ENCODE assay signal across 14 mouse cellular contexts in genomic region chrX:7443996-7444421, GRCm38 (mm10).
DNase-seq lines count a peak whose midpoint lies in the region; ATAC-seq lines count a peak whose summit lies in the region.
"Had no signal": no experiment of that assay in that cellular context is flagged by ENCODE, and none has a peak within 500 bp of the region (broad histone marks: within the 10 kb centered on the region; RNA-seq: fewer than 3 reads in every experiment).

No protein-coding gene starts in this region.

- H3K9me3 ChIP-seq in lung, embryonic 16.5 days (ENCODE audit: control insufficient read depth, low read length) = no peaks in the 10 kb centered on the region
- H3K9me3 ChIP-seq in kidney, embryonic 16.5 days (ENCODE audit: low read length) = no peaks in the 10 kb centered on the region
- H3K9me3 ChIP-seq: G1E; hindbrain, embryonic 13.5 days had no signal

- H3K4me2 ChIP-seq in lung, embryonic 16.5 days (ENCODE audit: low read depth, low read length) = no peak overlapping the region
- no peak overlapping the region for H3K4me2 ChIP-seq in kidney, embryonic 16.5 days (replicated peaks; ENCODE audit: low read depth, low read length)
- H3K4me2 ChIP-seq: hindbrain, embryonic 13.5 days had no signal

- no peaks in the 10 kb centered on the region for H3K36me3 ChIP-seq in lung, embryonic 16.5 days (ENCODE audit: control insufficient read depth, insufficient read depth, low read length)
- H3K36me3 ChIP-seq in kidney, embryonic 16.5 days (ENCODE audit: insufficient read depth, low read length) = no peaks in the 10 kb centered on the region
- H3K36me3 ChIP-seq: G1E; hindbrain, embryonic 13.5 days had no signal

- ATAC-seq in lung, embryonic 16.5 days (ENCODE audit: low read depth) = peak; percentile 56
- ATAC-seq in kidney, embryonic 16.5 days (ENCODE audit: low FRiP score, low TSS enrichment) = peak; percentile 96
- ATAC-seq in CD4-positive, CD25-positive, alpha-beta regulatory T cell, adult 4 months = no peak

- H3K27me3 ChIP-seq in lung, embryonic 16.5 days (ENCODE audit: control insufficient read depth, insufficient read depth, low read depth, low read length) = no peaks in the 10 kb centered on the region
- H3K27me3 ChIP-seq in kidney, embryonic 16.5 days (ENCODE audit: insufficient read depth, low read length) = no peaks in the 10 kb centered on the region
- H3K27me3 ChIP-seq: hindbrain, embryonic 13.5 days had no signal

- peak overlapping the region; percentile 50; the same call in 1 of the 2 replicates for H3K27ac ChIP-seq in lung, embryonic 16.5 days (ENCODE audit: low read length)
- H3K27ac ChIP-seq in kidney, embryonic 16.5 days (ENCODE audit: low read length) = peak overlapping the region; percentile 86
- H3K27ac ChIP-seq: hindbrain, embryonic 13.5 days had no signal

- DNase-seq in adrenal gland, postnatal 10 days = peak; percentile 8
- DNase-seq in adrenal gland, adult 18-20 months (ENCODE audit: low spot score in 2 of 2) = no peak
- DNase-seq in lung, postnatal 10 days = no peak
- peak; percentile 17 for DNase-seq in retina, embryonic 14.5 days (ENCODE audit: low spot score)
- DNase-seq in layer of hippocampus, postnatal 14 days (ENCODE audit: low spot score in 2 of 2) = no peak
- DNase-seq: cerebellum, adult 9-11 months; layer of hippocampus, postnatal 36 days; lung, adult 18-20 months; thymus, postnatal 14 days had no signal

- H3K4me3 ChIP-seq in lung, embryonic 16.5 days (ENCODE audit: low read length) = no peak overlapping the region
- H3K4me3 ChIP-seq in kidney, embryonic 16.5 days (ENCODE audit: low read length) = no peak overlapping the region
- H3K4me3 ChIP-seq: hindbrain, embryonic 13.5 days had no signal

- 28% methylated on average over 6 of the region's 6 CpGs for WGBS in lung, embryonic 16.5 days
- 29% methylated on average over 6 of the region's 6 CpGs for WGBS in kidney, embryonic 16.5 days

- no peaks in the 10 kb centered on the region for H3K4me1 ChIP-seq in lung, embryonic 16.5 days (replicated peaks; ENCODE audit: control insufficient read depth, insufficient read depth, low read length)
- H3K4me1 ChIP-seq in kidney, embryonic 16.5 days (ENCODE audit: insufficient read depth, low read length) = no peaks in the 10 kb centered on the region
- H3K4me1 ChIP-seq: hindbrain, embryonic 13.5 days had no signal

- no peak overlapping the region for H3K9ac ChIP-seq in lung, embryonic 16.5 days (ENCODE audit: low read length)
- H3K9ac ChIP-seq in kidney, embryonic 16.5 days (replicated peaks; ENCODE audit: low read length) = no peak overlapping the region
- H3K9ac ChIP-seq: hindbrain, embryonic 13.5 days had no signal

Comparison
In these comparisons a context has a peak if more than half of its experiments do, and no peak if none do; other contexts are left out.
1. DNase-seq: peak in adrenal gland, postnatal 10 days (single experiment) and retina, embryonic 14.5 days (single experiment); none in adrenal gland, adult 18-20 months (0 of 2), lung, postnatal 10 days (single experiment) and layer of hippocampus, postnatal 14 days (0 of 2).